Comparison of ENCODE assay signal across 16 mouse cellular contexts in genomic region chr13:70876648-70877549, GRCm38 (mm10). TPM values are rescaled to one million over a fixed set of nuclear protein-coding genes. Genes with fewer than 3 reads are reported as not detected.
A peak's percentile ranks its signal among the peaks of the same experiment; 100 is the strongest.
DNase-seq lines count a peak whose midpoint lies in the region; ATAC-seq and TF ChIP-seq lines count a peak whose summit lies in the region.
"Had no signal": no experiment of that assay in that cellular context is flagged by ENCODE, and none has a peak within 500 bp of the region (broad histone marks: within the 10 kb centered on the region; RNA-seq: fewer than 3 reads in every experiment).

No protein-coding gene starts in this region.

- no peak overlapping the region for H3K4me3 ChIP-seq in hindbrain, embryonic 16.5 days (ENCODE audit: low read length)
- H3K4me3 ChIP-seq in hindbrain, embryonic 11.5 days (ENCODE audit: low read depth, low read length), result no peak overlapping the region
- H3K4me3 ChIP-seq: embryonic facial prominence, embryonic 12.5 days; hindbrain, embryonic 13.5 days; liver, embryonic 15.5 days; neural tube, embryonic 12.5 days had no signal

- no peak for TF ChIP-seq CTCF in brain, embryonic 14.5 days (IDR thresholded peaks at IDR 0.05; ENCODE audit: borderline replicate concordance, extremely low read depth, insufficient read depth, insufficient read length)

- H3K4me2 ChIP-seq in hindbrain, embryonic 16.5 days (ENCODE audit: low read length), result no peak overlapping the region
- no peak overlapping the region for H3K4me2 ChIP-seq in hindbrain, embryonic 11.5 days (replicated peaks; ENCODE audit: low read depth, low read length)
- H3K4me2 ChIP-seq: embryonic facial prominence, embryonic 12.5 days; hindbrain, embryonic 13.5 days; liver, embryonic 15.5 days; neural tube, embryonic 12.5 days had no signal

- no peak overlapping the region for H3K27ac ChIP-seq in hindbrain, embryonic 16.5 days (ENCODE audit: low read depth, low read length)
- no peak overlapping the region for H3K27ac ChIP-seq in hindbrain, embryonic 11.5 days (ENCODE audit: low read depth, low read length)
- H3K27ac ChIP-seq: embryonic facial prominence, embryonic 12.5 days; hindbrain, embryonic 13.5 days; liver, embryonic 15.5 days; neural tube, embryonic 12.5 days had no signal

- H3K4me1 ChIP-seq in hindbrain, embryonic 16.5 days (ENCODE audit: control insufficient read depth, insufficient read depth, low read depth, low read length), result no peaks in the 10 kb centered on the region
- H3K4me1 ChIP-seq in hindbrain, embryonic 11.5 days (replicated peaks; ENCODE audit: control insufficient read depth, insufficient read depth, low read length), result no peaks in the 10 kb centered on the region
- H3K4me1 ChIP-seq: embryonic facial prominence, embryonic 12.5 days; hindbrain, embryonic 13.5 days; liver, embryonic 15.5 days; neural tube, embryonic 12.5 days had no signal

- intact Hi-C loops in left cerebral cortex, postnatal 4 days (cut with DNase I), result no loop called here
- intact Hi-C loops in left cerebral cortex, postnatal 14 days (cut with DNase I), result no loop called here

- H3K9me3 ChIP-seq in hindbrain, embryonic 16.5 days (ENCODE audit: control insufficient read depth, low read length), result no peaks in the 10 kb centered on the region
- H3K9me3 ChIP-seq in hindbrain, embryonic 11.5 days (ENCODE audit: control insufficient read depth, low read length), result no peaks in the 10 kb centered on the region
- H3K9me3 ChIP-seq: embryonic facial prominence, embryonic 12.5 days; hindbrain, embryonic 13.5 days; liver, embryonic 15.5 days; neural tube, embryonic 12.5 days had no signal

- H3K36me3 ChIP-seq in hindbrain, embryonic 16.5 days (ENCODE audit: control insufficient read depth, insufficient read depth, low read length), result no peaks in the 10 kb centered on the region
- H3K36me3 ChIP-seq in hindbrain, embryonic 11.5 days (ENCODE audit: control insufficient read depth, insufficient read depth, low read length), result no peaks in the 10 kb centered on the region
- H3K36me3 ChIP-seq: embryonic facial prominence, embryonic 12.5 days; hindbrain, embryonic 13.5 days; liver, embryonic 15.5 days; neural tube, embryonic 12.5 days had no signal

- ATAC-seq in hindbrain, embryonic 16.5 days, result peak; percentile 89
- no peak for ATAC-seq in hindbrain, embryonic 11.5 days (ENCODE audit: low FRiP score)

- 76% methylated on average over 10 of the region's 10 CpGs for WGBS in hindbrain, embryonic 16.5 days
- 78% methylated on average over 10 of the region's 10 CpGs for WGBS in hindbrain, embryonic 11.5 days

- DNase-seq in cerebellum, postnatal 14 days, result peak; percentile 39 to 60
- no peak for DNase-seq in cerebellum, postnatal 25 days
- no peak for DNase-seq in hindbrain, embryonic 11.5 days (ENCODE audit: low spot score)
- DNase-seq in left cerebral cortex, postnatal 4 days, result peak; percentile 72
- no peak for DNase-seq in left cerebral cortex, postnatal 14 days (ENCODE audit: low spot score in 2 of 2)
- DNase-seq in brain, embryonic 14.5 days (ENCODE audit: low read depth), result peak; percentile 28
- no peak for DNase-seq in embryo, embryonic 9.5 days (ENCODE audit: extremely low spot score)
- DNase-seq: cerebellum, adult 9-10 months; midbrain, embryonic 14.5 days; spleen, adult 18-20 months; thymus, postnatal 36 days had no signal

- no peaks in the 10 kb centered on the region for H3K27me3 ChIP-seq in hindbrain, embryonic 16.5 days (replicated peaks; ENCODE audit: control insufficient read depth, insufficient read depth, low read length)
- no peaks in the 10 kb centered on the region for H3K27me3 ChIP-seq in hindbrain, embryonic 11.5 days (ENCODE audit: control insufficient read depth, insufficient read depth, low read length)
- H3K27me3 ChIP-seq: embryonic facial prominence, embryonic 12.5 days; hindbrain, embryonic 13.5 days; liver, embryonic 15.5 days; neural tube, embryonic 12.5 days had no signal

- no peak overlapping the region for H3K9ac ChIP-seq in hindbrain, embryonic 16.5 days (ENCODE audit: low read depth, low read length)
- no peak overlapping the region for H3K9ac ChIP-seq in hindbrain, embryonic 11.5 days (ENCODE audit: low read depth, low read length)
- H3K9ac ChIP-seq: embryonic facial prominence, embryonic 12.5 days; hindbrain, embryonic 13.5 days; liver, embryonic 15.5 days; neural tube, embryonic 12.5 days had no signal

- TF ChIP-seq POLR2A in brain, embryonic 14.5 days (IDR thresholded peaks at IDR 0.05; ENCODE audit: borderline replicate concordance, extremely low read depth, insufficient read depth, insufficient read length, poor library complexity, severe bottlenecking), result no peak

RNA-seq across cellular contexts. Expression of gene Adamts16, which starts 35.3 kb away (rescaled TPM):
- 2.7 and 3.6 TPM in 2 replicates for polyA plus RNA-seq in hindbrain, embryonic 16.5 days (2015; fragmentation: Nextera tagmentation; extraction: Ambion mirVana)
- 1.1 TPM in 2 replicates for polyA plus RNA-seq in hindbrain, embryonic 11.5 days (2014; fragmentation: Nextera tagmentation; extraction: Ambion mirVana)
- total RNA-seq in left cerebral cortex, postnatal 4 days (2021), result 1 to 10 TPM; 5.2 TPM
- 1 to 10 TPM; 4.8 to 6.3 TPM for total RNA-seq in left cerebral cortex, postnatal 14 days (2021)
- 2.1 and 4.0 TPM in 2 replicates for polyA plus RNA-seq in brain, embryonic 14.5 days (2012; rRNA removed)

Comparison
In these comparisons a context has a peak if more than half of its experiments do, and no peak if none do; other contexts are left out.
1. DNase-seq: peak in cerebellum, postnatal 14 days (2 of 2), left cerebral cortex, postnatal 4 days (single experiment) and brain, embryonic 14.5 days (single experiment); none in cerebellum, postnatal 25 days (0 of 2), hindbrain, embryonic 11.5 days (single experiment), left cerebral cortex, postnatal 14 days (0 of 2) and embryo, embryonic 9.5 days (single experiment).